Mouse (Mus musculus) erythroblast, embryonic 14.5 days (primary cell): ENCODE measurements at regions not wholly inside any gene's neighbourhood (a gene's known extent, or its start where the extent isn't known, plus 50 kb on each side); places are given as distances from the start of the nearest gene placed in this dataset.

Experiments used
- GATA1 ChIP-seq: IDR thresholded peaks from 2 replicates; pipeline ENCODE4 v1.6.1; 2012; ENCODE audit warnings: low read length, inconsistent platforms, mixed read lengths
- TAL1 ChIP-seq: IDR thresholded peaks from 3 replicates; pipeline ENCODE4 v1.6.1; 2012; ENCODE audit warnings: low read length, inconsistent platforms, mixed read lengths

DNA sequence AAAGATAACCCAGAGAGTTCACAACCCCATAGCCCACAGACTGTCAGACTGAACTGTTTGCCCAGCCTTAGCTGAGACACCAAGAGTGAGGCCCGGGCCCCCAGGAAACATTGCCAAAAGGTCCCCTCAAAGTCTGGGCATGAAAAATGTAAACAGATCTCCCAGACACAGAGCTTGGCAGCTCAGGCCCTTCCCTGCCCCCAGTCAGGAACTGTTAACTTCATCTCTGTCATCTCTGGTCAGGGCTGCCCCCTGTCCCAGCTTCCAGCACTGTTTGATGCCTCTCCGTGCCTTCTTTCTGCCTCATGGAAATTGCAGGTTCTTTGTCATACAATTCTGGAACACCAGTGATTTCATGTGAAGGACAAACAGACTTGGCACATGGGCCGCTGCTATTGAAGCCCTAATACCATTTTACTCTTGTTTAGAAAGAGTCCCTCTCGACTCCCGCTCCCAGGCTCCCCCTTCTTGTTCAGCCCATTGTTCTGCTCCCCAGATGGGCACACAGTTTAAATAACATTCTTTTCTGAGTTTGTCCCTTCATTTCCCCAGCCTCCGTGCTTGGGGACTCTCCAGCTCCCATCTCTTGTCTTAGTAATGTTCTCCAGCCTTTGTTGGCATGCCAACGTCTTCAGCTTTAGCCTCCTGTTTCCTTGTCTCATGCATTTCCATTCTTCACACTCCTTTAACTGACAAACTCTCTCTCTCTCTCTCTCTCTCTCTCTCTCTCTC lies 100.4 kb upstream of the Ranbp3l start:
- TF ChIP-seq TAL1: no peak
- no peak for TF ChIP-seq GATA1
